Mouse (Mus musculus): ENCODE measurements at regions not wholly inside any gene's neighbourhood (a gene's known extent, or its start where the extent isn't known, plus 50 kb on each side); places are given as distances from the start of the nearest gene placed in this dataset.
A peak's percentile ranks its signal among the peaks of the same experiment; 100 is the strongest.

DNA sequence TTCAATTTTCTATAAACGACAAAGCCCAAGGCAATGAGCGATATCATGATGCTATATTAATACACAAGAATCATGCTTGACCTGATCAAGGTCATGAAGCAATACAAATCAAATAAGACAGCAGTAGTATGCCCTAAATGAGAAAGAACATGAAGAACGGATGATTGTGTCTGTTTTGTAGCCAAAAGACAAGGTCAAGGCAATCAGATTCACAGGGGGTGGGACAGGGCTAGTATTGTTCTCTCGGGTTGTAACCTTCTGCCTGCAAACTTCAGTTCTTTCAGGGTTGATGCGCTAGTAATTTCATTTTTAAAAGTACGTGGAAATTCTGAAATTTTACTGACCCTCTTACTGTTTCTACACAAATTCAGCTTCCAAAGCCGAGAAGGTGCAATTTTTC is 206.7 kb downstream of the Arl4a start:
- DNase-seq: peak in 1 of 2 experiments; percentile 6

DNA sequence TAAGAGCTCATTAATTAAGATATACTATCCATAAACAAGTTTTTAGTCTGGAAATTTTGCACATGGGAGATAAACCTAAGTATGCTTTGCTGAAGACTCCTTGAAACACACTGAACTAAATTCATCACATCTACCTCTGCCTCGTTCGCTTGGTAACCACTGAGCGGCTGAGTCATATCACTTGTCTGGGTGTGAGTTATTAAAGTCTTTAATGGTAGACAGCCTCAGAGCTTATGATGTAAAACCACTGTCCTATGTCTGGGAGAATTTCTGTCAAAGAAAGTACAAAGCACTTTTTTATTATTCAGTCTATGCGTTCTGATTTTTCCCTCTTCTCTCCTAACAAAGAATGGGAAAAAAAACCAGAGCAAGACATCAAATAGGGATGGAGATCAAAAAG is 207.3 kb downstream of the Arl4a start:
- DNase-seq: no peak

DNA sequence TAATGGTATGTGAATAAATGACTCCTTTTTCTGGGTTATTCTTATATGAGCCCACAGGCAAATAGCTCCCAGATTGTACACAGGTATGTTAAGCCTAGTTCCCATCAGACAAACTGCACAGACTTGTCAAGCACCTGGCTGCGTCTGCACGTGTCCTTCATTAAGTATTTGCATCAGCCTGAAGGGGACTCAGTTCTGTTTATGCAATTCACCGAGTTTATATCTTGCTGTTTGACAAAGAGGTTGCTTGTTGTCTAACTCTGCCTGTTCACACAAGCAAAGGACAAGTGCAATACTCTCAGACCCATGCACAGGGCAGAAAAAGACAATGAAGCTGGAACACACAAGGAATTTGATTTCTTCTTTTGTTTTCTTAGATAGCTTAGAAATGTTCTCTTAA is 215.2 kb downstream of the Arl4a start:
- no peak for DNase-seq

DNA sequence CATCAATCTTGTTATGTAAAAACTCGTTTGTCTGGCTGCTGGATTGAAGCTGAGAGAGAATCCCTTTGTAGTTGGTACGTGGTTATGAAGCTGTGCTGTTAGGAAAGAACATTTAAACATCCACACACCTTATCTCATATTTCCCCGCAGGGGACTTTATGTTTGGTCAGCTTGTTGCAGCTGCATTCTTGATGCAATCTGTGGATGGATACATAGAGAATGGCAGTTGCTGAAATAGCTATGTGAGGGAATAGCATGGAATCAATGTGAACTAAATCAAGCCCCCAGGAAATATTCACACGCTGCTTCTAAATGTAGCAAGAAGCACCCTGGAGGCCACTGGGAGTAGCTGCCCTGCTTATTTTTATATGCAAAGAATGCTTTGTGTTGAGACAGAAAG is 236.3 kb downstream of the Arl4a start:
- no peak for DNase-seq

DNA sequence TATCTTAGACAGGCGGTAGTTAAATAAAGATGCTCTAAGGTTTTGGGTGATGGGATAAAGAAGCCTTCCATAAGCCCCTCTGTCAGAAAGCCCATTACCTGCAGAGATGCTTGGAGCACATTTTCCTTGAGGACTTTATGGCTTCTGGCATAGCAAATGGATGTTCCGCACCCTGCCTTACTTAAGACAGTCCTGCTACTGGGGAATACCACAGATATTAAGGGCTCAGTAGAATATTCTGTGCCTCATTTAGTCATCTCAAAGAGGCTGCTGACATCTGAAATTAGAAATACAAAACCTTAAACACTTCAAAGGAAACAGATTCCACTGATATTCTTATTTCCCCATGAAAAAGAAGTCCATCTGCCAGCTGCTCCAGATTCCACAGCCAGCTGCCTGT is 240.0 kb downstream of the Arl4a start:
- no peak for DNase-seq

DNA sequence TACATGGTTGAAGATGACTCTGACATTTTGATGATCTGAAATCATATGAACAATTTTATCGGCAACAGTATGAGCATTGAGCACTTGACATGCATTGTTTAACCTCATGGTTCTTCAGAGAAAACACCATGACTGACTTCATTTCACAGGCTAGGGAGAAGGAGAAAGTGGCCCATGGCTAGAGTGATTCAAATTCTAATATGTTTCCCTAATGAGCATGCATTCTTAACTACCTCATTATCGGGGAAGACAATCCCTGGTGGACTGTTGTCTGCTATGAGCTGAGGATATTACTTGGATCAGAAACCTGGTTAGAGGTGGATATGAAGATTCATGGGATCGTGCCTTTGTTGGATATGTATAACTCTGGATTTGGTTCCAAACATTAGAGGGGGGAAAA is 240.9 kb downstream of the Arl4a start:
- DNase-seq: no peak

DNA sequence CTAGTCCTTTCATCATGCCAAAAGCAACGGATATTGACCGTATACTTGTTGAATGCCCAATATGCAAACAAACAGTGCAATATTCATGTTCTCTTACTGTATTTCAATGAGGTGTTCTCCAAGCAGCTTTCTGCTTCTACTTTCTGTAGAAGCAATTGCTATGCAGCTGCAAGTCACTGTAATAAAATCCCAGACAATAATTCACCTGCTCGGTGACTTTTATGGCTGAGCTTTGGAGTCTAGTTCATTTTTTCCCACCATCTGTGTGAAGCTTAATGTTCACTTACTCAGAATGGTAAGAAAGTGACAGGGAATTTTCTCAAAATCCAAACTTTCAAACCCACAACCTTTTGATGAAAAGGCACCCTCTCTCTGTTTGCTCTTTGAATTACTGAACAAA is 252.8 kb downstream of the Arl4a start:
- no peak for DNase-seq

DNA sequence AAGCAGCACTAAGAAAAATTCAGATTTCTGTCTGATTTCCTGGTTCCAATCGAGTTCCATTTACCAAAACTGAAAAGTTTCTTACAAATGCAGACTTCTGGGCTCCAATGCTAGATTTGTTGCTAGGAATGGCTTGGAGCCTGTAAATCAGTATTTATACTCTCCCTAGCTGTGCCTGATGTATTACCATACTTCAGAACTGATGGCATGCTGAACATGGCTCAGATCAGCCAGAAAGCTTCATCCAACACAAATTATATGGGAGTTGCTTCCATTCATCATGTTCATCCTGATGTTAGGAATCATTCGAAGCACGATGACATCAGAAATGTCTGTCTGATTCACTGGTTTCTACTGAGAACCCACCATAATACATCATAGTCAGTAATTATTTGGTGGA is 253.3 kb downstream of the Arl4a start:
- DNase-seq: no peak

DNA sequence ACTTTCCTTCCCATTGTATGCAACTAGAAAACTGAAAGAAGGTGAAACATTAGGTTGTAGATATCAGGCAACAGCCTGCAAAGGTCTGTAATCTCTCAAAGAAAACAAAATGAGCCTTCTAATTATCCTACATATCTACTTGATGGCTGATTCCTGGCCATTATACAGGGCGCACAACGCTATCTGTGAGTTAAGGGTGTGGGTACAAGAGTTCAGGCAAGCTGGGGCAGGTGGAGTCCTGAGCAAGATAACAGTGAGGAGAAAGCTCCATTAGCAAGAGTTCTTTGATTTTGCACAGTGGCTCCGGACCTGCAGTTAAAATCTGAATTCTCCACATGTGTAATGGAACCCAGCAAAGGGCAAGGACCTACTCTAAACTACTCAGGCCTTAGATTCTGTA is 261.7 kb downstream of the Arl4a start:
- no peak for DNase-seq

DNA sequence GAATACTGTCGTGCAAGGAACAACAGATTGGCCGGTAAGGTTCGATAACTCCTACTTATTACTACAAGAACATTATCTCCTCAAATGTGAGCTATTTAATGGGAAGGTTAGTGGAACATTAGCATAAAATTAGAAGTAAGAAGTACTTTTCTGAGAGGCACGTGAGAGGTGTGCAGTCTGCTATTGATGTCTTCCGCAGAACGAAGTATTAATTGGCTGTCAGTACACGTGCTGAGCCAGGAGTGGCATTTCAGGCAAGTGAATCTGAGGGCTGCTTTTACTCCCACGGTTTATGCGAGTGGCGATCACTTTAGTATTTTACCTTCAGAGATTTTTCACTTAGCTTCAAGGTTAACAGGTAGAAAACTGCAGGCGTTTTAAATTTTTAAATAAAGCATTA is 270.8 kb downstream of the Arl4a start:
- no peak for DNase-seq

DNA sequence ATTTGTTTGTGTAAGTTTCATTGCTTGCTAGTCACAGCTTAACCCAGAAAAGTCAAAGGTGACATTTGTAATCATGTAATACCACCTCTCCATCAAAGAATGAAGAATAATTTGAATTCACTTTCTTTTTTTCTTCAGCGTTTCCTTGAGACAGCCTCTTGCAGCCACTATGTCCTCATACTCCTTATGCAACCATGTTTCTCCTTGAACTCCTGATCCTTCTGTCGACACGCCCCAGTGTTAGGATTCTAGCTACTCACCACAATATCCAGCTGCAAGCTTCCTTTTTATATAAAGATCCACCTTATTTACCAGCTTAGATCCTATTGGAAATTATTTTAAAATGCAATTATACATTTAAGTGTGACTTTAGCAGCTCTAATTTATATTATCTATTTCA is 274.3 kb downstream of the Arl4a start:
- DNase-seq: peak in 1 of 2 experiments; percentile 24

DNA sequence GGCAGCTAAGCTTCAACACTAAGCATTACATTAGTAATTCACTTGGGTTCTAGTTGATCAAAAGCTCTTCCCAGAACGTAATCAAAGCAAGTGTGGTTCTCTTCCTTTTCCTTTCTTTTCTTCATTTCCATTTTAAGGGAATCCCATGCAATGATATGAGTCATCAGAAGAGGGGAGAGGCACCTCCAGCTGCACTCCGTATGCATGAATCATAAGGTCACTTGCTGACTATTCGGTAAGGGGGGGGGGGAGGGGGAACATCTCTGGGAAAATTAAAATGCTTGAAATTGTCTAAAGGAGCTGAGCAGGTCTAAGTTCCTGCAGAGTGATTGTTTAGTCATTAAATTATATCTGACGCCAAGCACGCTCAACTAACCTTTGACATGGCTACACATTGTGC is 275.9 kb downstream of the Arl4a start:
- DNase-seq: peak; percentile 2 to 13

DNA sequence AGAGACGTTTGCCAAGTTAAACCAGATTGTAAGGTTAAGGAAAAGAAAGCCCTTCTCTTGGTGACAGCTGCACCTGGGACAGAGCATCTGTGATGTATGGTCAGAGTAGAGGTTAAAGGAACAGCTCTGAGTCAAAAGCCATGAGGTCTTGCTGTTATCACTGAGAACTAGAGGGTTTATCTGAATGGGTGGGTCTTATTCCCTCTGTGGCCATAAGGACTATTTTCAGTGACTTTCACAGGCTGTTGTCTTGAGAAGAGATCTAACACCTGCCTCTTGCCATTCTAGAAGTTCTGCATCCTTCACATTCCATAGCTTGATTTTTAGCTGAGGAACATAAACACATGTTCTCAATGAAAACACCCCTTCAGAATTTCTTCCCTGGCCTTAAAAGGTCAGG is 276.5 kb downstream of the Arl4a start:
- no peak for DNase-seq

DNA sequence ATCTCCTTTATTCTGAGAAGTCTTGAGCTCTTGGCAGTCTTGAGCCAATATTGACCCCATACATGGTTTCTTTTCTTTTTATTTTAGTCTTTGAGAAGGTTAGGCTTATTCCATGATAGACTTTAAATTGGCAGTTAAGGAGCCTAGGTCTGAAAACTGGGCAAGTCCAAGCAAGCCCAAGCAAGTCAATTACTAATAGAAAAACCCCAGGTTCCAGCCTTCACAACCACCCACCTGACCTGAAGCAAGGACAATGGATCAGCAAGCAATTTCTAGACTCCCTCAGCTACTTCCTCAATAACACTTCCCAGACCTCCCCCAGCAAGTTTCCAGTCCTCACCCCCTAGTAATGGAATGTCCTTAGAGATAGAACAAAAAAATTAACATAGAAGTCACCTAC is 279.9 kb downstream of the Arl4a start:
- DNase-seq: no peak

DNA sequence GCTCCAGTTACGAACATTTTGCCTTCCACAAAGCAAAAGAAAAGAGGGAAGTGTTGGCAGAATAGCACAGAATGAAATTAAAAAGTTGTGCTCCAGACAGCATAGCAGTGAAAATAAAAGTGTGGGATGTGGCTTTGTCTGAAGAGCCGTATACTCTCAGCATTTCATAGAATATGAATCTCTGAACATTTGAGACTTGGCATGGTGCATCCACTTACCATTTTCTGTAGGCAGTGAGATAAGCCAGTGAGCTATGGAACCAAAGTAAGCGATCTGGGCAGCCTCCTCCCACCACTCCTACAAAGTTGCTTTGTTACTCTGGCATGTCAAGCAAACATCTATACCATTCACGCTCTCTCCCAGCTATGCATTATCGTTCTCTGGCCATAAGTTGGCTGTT is 286.0 kb downstream of the Arl4a start:
- DNase-seq: no peak

DNA sequence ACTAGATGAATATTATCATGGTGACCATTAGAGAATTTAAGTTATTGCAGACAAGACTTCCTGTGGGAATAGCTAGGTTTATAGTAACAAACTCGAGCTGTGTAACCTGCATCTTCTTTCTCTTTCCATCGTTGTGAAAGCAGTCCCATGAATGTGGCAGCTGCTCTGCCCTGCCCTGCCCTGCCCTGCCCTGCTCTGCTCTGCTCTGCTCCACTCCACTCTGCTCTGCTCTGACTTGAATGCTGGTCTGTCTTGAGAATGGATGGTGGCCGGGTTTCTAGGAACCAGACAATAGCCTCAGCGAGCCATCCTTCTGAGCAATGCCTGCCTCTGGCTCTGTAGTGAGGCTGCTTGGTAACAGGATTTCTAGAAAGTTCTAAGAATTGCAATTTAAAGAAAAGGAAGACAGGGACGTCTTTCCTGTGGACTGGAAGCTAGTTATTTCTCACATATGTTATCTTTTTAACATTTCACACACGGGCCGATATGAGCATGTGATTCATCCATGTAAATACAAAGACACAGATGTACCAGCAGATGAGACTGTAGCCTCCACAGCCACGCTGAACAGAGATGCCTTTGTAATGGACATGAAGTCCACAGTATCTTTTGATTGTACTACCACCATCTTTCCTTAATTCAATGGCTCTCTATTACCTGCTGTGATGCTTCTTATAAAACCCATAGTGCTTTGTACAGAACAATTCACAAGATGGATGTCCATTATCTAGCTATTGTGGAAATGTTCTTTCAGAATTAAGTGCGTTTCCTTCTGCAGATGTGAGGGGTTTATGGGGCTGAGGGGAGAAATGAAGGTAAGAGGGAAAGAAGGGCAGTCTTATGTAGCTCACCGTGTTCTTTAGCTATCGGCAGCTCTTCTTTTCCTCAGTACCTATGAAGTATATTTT is 295.4 kb downstream of the Arl4a start:
- DNase-seq: no peak

DNA sequence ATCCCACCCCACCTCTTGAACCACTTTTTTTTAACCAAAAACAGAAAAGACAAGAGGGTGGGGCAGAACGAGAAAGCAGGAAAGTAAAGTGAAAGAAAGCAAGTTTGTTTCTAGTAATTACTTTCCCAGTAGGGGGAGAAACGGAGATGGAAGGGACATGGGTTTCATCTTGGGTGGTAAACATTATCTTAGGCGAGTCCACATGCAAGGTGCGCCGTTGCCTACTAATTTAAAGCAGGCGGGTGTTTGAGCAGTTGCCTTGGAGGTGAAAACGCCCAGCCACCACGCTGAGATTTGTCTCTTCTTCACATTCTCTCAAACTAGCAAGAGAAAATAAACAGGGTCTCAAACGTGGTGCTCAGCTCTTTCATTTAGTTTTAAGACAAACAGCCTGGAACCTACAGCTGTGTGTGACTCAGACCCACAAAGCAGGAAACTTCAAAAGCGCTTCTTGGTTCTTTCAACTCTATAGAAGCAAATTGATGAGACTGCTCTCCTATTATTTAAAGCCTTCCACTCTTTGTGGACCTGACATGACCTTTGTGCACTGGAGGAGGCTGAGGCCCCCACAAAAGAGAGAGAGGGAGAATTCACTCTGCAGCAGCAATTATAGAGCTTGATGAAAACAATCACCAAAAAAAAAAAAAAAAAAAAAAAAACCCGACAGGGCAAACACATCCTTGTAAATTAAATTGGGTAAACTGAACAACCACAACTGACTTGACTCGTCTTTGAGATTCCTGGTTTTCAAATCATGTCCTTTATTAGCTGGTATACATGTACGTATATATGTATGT is 296.6 kb downstream of the Arl4a start:
- DNase-seq: no peak

DNA sequence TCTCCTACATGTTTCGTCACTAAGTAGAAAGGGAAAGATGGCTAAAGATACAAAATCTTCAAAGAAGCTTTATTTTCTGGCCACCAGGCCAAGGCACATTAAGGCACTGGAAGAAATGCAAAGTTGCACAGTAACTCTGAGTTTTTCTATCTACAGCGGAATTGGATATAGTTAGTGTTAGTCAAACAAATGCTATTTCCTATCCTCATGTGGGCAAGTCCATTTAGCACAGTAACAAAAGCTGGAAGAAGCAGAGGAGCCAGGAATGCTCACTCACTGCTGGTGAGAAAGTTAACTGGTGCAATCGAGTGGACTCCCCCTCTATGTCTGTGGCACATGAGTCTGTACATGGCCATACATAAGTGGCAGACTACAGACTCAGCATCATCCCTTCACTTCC is 300.9 kb downstream of the Arl4a start:
- no peak for DNase-seq

DNA sequence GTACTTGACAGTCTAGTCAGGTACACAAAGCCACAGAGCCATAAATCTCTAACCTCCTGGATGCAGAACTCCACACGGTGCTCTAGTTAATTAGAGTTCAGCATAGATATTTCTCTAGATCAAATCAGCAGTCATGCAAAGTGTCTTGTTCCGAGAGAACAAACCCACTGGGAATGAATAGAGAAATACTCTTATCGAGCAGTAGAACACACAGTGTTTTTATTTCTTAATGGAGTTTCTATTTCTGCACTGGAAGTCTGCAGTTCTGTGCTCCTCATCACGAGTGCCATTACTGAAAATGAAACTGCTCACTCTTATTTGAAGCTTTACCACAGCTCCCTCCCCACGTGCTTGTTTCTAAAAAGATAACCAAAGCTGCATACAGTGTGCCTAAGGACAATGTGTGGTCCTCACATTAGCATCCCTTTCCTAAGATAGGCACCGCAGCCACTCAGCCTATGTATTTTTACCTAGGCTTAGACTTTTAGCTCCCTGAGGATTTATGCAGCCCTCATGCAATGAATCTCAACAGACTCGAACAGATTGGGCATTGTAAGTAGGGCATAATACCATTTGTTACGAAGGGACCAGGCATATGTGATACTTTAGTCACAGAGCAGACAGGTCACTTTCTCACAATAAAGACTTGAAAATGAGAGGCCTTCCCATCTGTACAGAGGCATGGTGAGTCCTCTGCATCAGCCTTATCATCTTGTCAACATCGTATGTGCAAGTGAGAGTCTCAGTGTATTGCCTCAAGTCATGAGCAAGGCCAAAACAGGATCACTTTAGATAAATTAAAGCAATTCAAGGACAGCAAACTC is 301.5 kb downstream of the Arl4a start:
- DNase-seq: no peak

DNA sequence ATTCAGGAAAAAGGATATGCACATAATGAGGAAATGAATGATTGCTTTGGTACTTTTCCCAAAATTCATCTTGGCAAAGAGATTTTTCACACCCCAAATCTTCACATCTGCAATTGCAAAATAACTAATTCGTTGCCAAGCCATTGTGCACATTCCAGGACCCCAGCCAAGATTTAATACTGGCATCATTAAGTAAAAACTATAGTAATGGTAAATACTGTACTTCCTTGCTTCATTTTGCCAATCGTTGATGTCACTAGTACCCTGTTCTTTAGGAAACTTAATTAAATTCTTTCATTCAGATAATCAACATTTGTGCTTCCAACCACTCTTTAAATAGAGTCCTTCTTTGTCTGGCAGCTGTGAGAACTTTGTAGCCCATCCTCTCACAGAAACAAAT is 303.6 kb downstream of the Arl4a start:
- no peak for DNase-seq

DNA sequence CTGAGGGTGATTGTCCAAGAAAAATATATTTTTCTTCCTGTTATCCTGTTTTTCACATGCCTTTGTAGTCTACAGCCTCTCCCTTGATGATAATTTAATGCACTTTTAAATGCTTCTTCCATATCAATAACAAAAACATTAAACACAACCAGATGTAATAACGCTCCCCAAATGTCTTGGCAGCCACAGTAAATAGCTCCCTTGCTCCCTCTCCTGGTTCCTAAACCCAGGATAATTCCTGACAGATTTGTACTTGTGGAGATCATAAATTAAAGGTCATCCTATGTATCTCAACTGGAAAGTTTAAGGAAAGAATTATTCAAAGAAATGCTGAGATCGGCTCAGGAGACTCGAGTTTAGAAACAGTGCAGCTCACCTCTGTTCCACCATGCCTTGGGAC is 306.6 kb downstream of the Arl4a start:
- no peak for DNase-seq

DNA sequence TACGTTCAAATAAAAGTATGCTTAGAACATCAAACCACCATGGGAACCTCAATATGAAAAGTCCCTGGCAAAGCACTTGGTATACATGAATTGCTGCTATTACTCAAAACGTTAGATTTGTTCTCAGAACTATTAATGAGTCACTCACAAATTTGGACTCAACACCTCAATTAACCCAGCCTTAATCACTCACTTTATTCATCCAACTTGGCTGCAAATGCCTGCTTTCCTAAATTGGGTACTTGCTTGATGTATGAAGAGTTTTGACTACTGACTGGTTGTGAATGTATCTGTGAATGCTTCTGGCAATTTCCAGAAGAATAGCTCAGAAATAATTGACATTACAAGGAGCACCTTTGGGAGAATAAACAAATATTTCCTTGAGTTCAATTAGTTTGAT is 308.6 kb downstream of the Arl4a start:
- DNase-seq: no peak

DNA sequence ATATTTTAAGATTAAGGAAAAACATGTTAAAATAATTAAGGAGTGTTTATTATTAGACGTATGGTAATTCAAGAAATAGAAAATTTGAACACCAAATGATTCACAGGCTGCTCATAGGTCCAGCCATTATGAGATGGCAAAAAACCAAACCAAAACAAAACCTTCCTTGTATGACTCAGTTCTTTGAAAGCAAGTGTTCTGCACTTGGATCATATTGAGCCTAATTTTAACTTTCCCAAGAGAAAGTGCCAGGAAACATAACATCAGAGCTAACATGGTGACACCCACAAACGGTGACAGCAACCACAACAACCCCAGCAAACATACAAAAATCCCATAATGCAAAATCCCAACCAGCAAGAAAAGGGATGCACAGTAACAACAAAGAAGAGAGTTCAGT is 313.7 kb downstream of the Arl4a start:
- DNase-seq: no peak

Measured in adrenal gland, postnatal 36 days (tissue).